Mouse (Mus musculus) kidney, adult 2 months (tissue): ENCODE results near the gene Stam. TPM values are rescaled to one million over a fixed set of nuclear protein-coding genes. Genes with fewer than 3 reads are reported as not detected.

Source experiments
- DNase-seq: peaks from one replicate; pipeline ENCODE4 v3.0.0; 2021
- H3K27ac ChIP-seq: fragments of 200-500 bp; 2 replicates; pipeline ENCODE4 v1.5.1; 2012; ENCODE audit warnings: low read depth, low read length, control low read depth, inconsistent platforms; ENCODE audit not compliant: insufficient read depth
- H3K27me3 ChIP-seq: fragments of 200-500 bp; replicated peaks from 2 replicates; pipeline ENCODE4 v1.6.1; 2012; ENCODE audit warnings: mild to moderate bottlenecking, moderate library complexity, low read length, inconsistent platforms; ENCODE audit not compliant: control insufficient read depth, insufficient read depth
- H3K36me3 ChIP-seq: fragments of 200-500 bp; 2 replicates; pipeline ENCODE4 v1.6.1; 2012; ENCODE audit warnings: mild to moderate bottlenecking, moderate library complexity, low read length, inconsistent platforms; ENCODE audit not compliant: control insufficient read depth, insufficient read depth
- H3K4me1 ChIP-seq: fragments of 200-500 bp; 2 replicates; pipeline ENCODE4 v1.6.1; 2011; ENCODE audit warnings: low read length; ENCODE audit not compliant: control insufficient read depth, insufficient read depth
- H3K4me3 ChIP-seq: fragments of 200-500 bp; 2 replicates; pipeline ENCODE4 v1.5.1; 2011; ENCODE audit warnings: mild to moderate bottlenecking, low read depth, low read length, control low read depth; ENCODE audit not compliant: insufficient read depth
- CTCF ChIP-seq: fragments of 200-500 bp; conservative IDR thresholded peaks from 2 replicates; pipeline ENCODE4 v1.5.1; 2011; ENCODE audit warnings: low read depth, mild to moderate bottlenecking, control low read depth, low read length, moderate library complexity, mixed read lengths; ENCODE audit not compliant: insufficient read depth, insufficient read length
- POLR2A ChIP-seq: fragments of 200-500 bp; IDR thresholded peaks from one replicate; pipeline ENCODE4 v1.6.1; 2011; ENCODE audit warnings: low read depth, low read length, control low read depth
- WGBS: fragments of 180-500 bp; shearing (Covaris S2); methylation state at CpG from one replicate; pipeline ENCODE4 v1.1.7; 2018; 5-methylcytosine and 5-hydroxymethylcytosine counted together
- polyA plus RNA-seq: library from polyadenylated mRNA; depleted of rRNA; stranded (reverse); fragments of >200 nt; gene quantifications from 2 replicates; pipeline ENCODE4 v1.2.3, GENCODE M21; 2012

The Stam gene
- polyA plus RNA-seq, 1 experiment, result 14.2 TPM

DNA sequence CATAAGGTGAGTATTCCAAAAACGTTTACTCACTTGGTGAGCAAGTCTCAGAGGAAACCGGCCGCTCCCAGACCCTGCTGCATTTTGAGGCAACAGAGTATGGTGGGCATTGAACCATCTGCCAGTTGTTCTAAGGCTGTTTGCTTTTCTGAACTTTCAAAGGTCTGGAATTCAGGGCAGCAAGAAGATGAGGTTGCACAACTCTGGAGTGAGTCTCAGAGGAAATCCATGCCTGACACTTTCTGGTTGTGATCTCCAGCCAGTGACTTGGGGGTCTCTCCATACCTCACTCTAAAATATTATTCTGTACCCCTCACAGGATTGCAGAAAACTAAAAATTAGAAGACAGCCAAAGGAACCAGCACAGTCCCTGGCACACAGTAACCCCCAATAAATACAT lies 19.7 kb upstream of the Stam start:
- no peak for DNase-seq
- 92% methylated on average over 3 of the region's 3 CpGs for WGBS
- TF ChIP-seq CTCF (no peak), POLR2A (no peak)
- Histone ChIP-seq H3K4me3 (no peak overlapping the region), H3K4me1 (no peaks in the 10 kb centered on the region; the same call in 1 of the 2 replicates), H3K36me3 (no peaks in the 10 kb centered on the region), H3K27me3 (no peaks in the 10 kb centered on the region), H3K27ac (no peak overlapping the region)

GRCm38 (mm10) chr2:14054716-14055115 lies 19.2 kb upstream of the Stam start:
- Histone ChIP-seq H3K27ac (no peak overlapping the region), H3K4me3 (peak overlapping the region; percentile 90), H3K4me1 (no peaks in the 10 kb centered on the region; the same call in 1 of the 2 replicates), H3K27me3 (no peaks in the 10 kb centered on the region), H3K36me3 (no peaks in the 10 kb centered on the region)
- DNase-seq, result no peak
- TF ChIP-seq POLR2A, result no peak
- no peak for TF ChIP-seq CTCF
- 12% methylated on average over 6 of the region's 6 CpGs for WGBS

DNA sequence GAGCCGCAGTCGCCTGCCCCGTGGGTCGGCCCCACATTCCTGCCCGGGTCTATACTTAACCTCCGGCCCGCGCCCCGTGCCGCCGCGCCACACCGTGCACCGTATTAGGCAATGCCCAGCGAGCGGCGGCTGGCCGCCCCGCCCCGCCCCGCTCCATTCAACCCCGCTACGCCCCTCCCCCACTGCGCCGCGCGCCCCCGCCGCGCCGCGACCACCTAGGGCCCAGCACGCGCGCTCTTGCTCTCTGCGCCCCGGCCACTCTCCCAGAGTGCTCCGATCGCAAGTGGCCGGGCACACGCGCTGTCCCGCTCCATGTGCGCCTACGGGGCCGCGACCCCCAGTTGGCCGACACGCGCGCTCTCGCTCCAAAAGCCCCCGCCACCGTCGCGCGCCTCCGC lies 18.7 kb upstream of the Stam start:
- H3K36me3 ChIP-seq, result no peaks in the 10 kb centered on the region
- WGBS, result 2% methylated on average over 51 of the region's 58 CpGs
- peak; percentile 73 for DNase-seq
- TF ChIP-seq CTCF (no peak), POLR2A (no peak)
- H3K27me3 ChIP-seq, result no peaks in the 10 kb centered on the region
- H3K4me1 ChIP-seq, result no peaks in the 10 kb centered on the region; the same call in 1 of the 2 replicates
- H3K27ac ChIP-seq, result no peak overlapping the region
- peak overlapping the region; percentile 90 for H3K4me3 ChIP-seq

- no peak for TF ChIP-seq CTCF
- no peak for TF ChIP-seq POLR2A
- no peaks in the 10 kb centered on the region; the same call in 1 of the 2 replicates for H3K4me1 ChIP-seq
- peak within 1 kb of the TSS; percentile 90 for H3K4me3 ChIP-seq
- WGBS, result under 1% methylated on average over 97 of the region's 101 CpGs
- peak; percentile 82 for DNase-seq
- H3K36me3 ChIP-seq, result no peaks in the 10 kb centered on the region
- H3K27ac ChIP-seq, result peak within 1 kb of the TSS; percentile 25; the same call in 1 of the 2 replicates
- H3K27me3 ChIP-seq, result no peaks in the 10 kb centered on the region
These were observed 18.1 kb upstream of the Stam start, which contains the start of gene Hacd1 for GRCm38 (mm10) chr2:14055566-14056331. Gene Hacd1 (minus strand): TSS chr2:14056135.

GRCm38 (mm10) chr2:14065704-14066650 lies 7.9 kb upstream of the Stam start:
- DNase-seq, result no peak

GRCm38 (mm10) chr2:14069027-14069426 lies 4.9 kb upstream of the Stam start:
- no peaks in the 10 kb centered on the region for H3K27me3 ChIP-seq
- H3K27ac ChIP-seq, result no peak overlapping the region
- DNase-seq, result no peak
- H3K36me3 ChIP-seq, result no peaks in the 10 kb centered on the region
- H3K4me3 ChIP-seq, result no peak overlapping the region
- no peaks in the 10 kb centered on the region for H3K4me1 ChIP-seq
- 95% methylated on average over 2 of the region's 2 CpGs for WGBS
- TF ChIP-seq POLR2A (no peak), CTCF (no peak)

More at GRCm38 (mm10) chr2:14065704-14066650, 7.9 kb upstream of the Stam start:
- TF ChIP-seq POLR2A (no peak), CTCF (no peak)
- Histone ChIP-seq H3K27me3 (no peaks in the 10 kb centered on the region), H3K36me3 (no peaks in the 10 kb centered on the region), H3K4me1 (no peaks in the 10 kb centered on the region), H3K4me3 (no peak overlapping the region), H3K27ac (no peak overlapping the region)
- WGBS, result 51% methylated on average over 2 of the region's 2 CpGs
